Mouse (Mus musculus) hindbrain, embryonic 11.5 days (tissue): ENCODE results near the gene Muc1. TPM values are rescaled to one million over a fixed set of nuclear protein-coding genes. Genes with fewer than 3 reads are reported as not detected.

Experiments used
- ATAC-seq: fragments of 200-750 bp; cut with Nextera tagmentation; 2 replicates; pipeline ENCODE4 v1.8.0; 2017; ENCODE audit warnings: mild to moderate bottlenecking, moderate TSS enrichment, moderate library complexity; ENCODE audit not compliant: low FRiP score
- DNase-seq: peaks from one replicate; pipeline ENCODE4 v3.0.0-alpha.2; 2015; ENCODE audit warnings: low spot score
- H3K27ac ChIP-seq: fragments of 300-500 bp; sonication (generic); 2 replicates; pipeline ENCODE4 v1.5.1; 2014; ENCODE audit warnings: mild to moderate bottlenecking, low read depth, low read length
- H3K27me3 ChIP-seq: fragments of 300-500 bp; sonication (generic); 2 replicates; pipeline ENCODE4 v1.6.1; 2014; ENCODE audit warnings: mild to moderate bottlenecking, low read length, moderate library complexity, mixed read lengths; ENCODE audit not compliant: control insufficient read depth, insufficient read depth
- H3K36me3 ChIP-seq: fragments of 300-500 bp; sonication (generic); 2 replicates; pipeline ENCODE4 v1.6.1; 2014; ENCODE audit warnings: mild to moderate bottlenecking, low read length, moderate library complexity, mixed read lengths; ENCODE audit not compliant: control insufficient read depth, insufficient read depth
- H3K4me1 ChIP-seq: fragments of 300-500 bp; sonication (generic); replicated peaks from 2 replicates; pipeline ENCODE4 v1.6.1; 2014; ENCODE audit warnings: low read length, mixed read lengths; ENCODE audit not compliant: control insufficient read depth, insufficient read depth
- H3K4me2 ChIP-seq: fragments of 300-500 bp; sonication (generic); replicated peaks from 2 replicates; pipeline ENCODE4 v1.6.1; 2014; ENCODE audit warnings: mild to moderate bottlenecking, low read depth, low read length
- H3K4me3 ChIP-seq: fragments of 300-500 bp; sonication (generic); 2 replicates; pipeline ENCODE4 v1.5.1; 2014; ENCODE audit warnings: low read depth, low read length
- H3K9ac ChIP-seq: fragments of 300-500 bp; sonication (generic); 2 replicates; pipeline ENCODE4 v1.6.1; 2014; ENCODE audit warnings: low read depth, low read length
- H3K9me3 ChIP-seq: fragments of 300-500 bp; sonication (generic); 2 replicates; pipeline ENCODE4 v1.6.1; 2016; ENCODE audit warnings: low read length; ENCODE audit not compliant: control insufficient read depth
- WGBS: fragments of 180-500 bp; shearing (Covaris S2); extraction: QIAGEN DNeasy Blood & Tissue Kit; methylation state at CpG from one replicate; pipeline ENCODE4 v1.1.7; 2014; 5-methylcytosine and 5-hydroxymethylcytosine counted together
- polyA plus RNA-seq: library from polyadenylated mRNA; unstranded; fragments of >200 nt; fragmentation: Nextera tagmentation; extraction: Ambion mirVana; gene quantifications from 2 replicates; pipeline ENCODE4 v1.2.1, GENCODE M21; 2014

Muc1 gene
- polyA plus RNA-seq, 1 experiment from 2014 or later = 1.4 TPM

GRCm38 (mm10) chr3:89206695-89207094, 22.2 kb upstream of the Muc1 start:
- Histone ChIP-seq H3K4me3 (no peak overlapping the region), H3K36me3 (peaks cover 17% of the 10 kb centered on the region; the same call in 1 of the 2 replicates), H3K4me2 (no peak overlapping the region), H3K4me1 (peaks cover 2% of the 10 kb centered on the region; the same call in 1 of the 2 replicates), H3K27ac (no peak overlapping the region), H3K27me3 (no peaks in the 10 kb centered on the region), H3K9me3 (no peaks in the 10 kb centered on the region), H3K9ac (no peak overlapping the region)
- 85% methylated on average over 2 of the region's 2 CpGs for WGBS
- no peak for ATAC-seq
- DNase-seq = no peak

- H3K4me3 ChIP-seq = no peak overlapping the region
- WGBS = 92% methylated on average over 13 of the region's 13 CpGs
- no peak overlapping the region for H3K9ac ChIP-seq
- H3K36me3 ChIP-seq = peaks cover 17% of the 10 kb centered on the region; the same call in 1 of the 2 replicates
- peaks cover 2% of the 10 kb centered on the region; the same call in 1 of the 2 replicates for H3K4me1 ChIP-seq
- ATAC-seq = no peak
- H3K4me2 ChIP-seq = no peak overlapping the region
- no peaks in the 10 kb centered on the region for H3K9me3 ChIP-seq
- DNase-seq = no peak
- H3K27ac ChIP-seq = no peak overlapping the region
- no peaks in the 10 kb centered on the region for H3K27me3 ChIP-seq
Measured at GRCm38 (mm10) chr3:89208075-89208657, 20.7 kb upstream of the Muc1 start.

GRCm38 (mm10) chr3:89208736-89209135, 20.1 kb upstream of the Muc1 start:
- WGBS = 93% methylated on average over 6 of the region's 6 CpGs
- Histone ChIP-seq H3K9ac (no peak overlapping the region), H3K4me2 (no peak overlapping the region), H3K36me3 (peaks cover 17% of the 10 kb centered on the region; the same call in 1 of the 2 replicates), H3K4me3 (no peak overlapping the region), H3K27me3 (no peaks in the 10 kb centered on the region), H3K9me3 (no peaks in the 10 kb centered on the region), H3K4me1 (no peaks in the 10 kb centered on the region), H3K27ac (no peak overlapping the region)
- no peak for ATAC-seq
- no peak for DNase-seq

GRCm38 (mm10) chr3:89209731-89210130, 19.1 kb upstream of the Muc1 start:
- 95% methylated on average over 7 of the region's 7 CpGs for WGBS
- H3K36me3 ChIP-seq = peaks cover 17% of the 10 kb centered on the region; the same call in 1 of the 2 replicates
- no peaks in the 10 kb centered on the region for H3K27me3 ChIP-seq

GRCm38 (mm10) chr3:89210162-89210561, 18.7 kb upstream of the Muc1 start:
- no peak for ATAC-seq
- Histone ChIP-seq H3K4me3 (no peak overlapping the region), H3K36me3 (peaks cover 17% of the 10 kb centered on the region; the same call in 1 of the 2 replicates), H3K27me3 (no peaks in the 10 kb centered on the region), H3K4me2 (no peak overlapping the region), H3K9ac (no peak overlapping the region), H3K27ac (no peak overlapping the region), H3K4me1 (no peaks in the 10 kb centered on the region; the same call in 1 of the 2 replicates), H3K9me3 (no peaks in the 10 kb centered on the region)
- DNase-seq = no peak
- 88% methylated on average over 13 of the region's 13 CpGs for WGBS

More at GRCm38 (mm10) chr3:89209731-89210130, 19.1 kb upstream of the Muc1 start:
- Histone ChIP-seq H3K4me2 (no peak overlapping the region), H3K4me1 (no peaks in the 10 kb centered on the region; the same call in 1 of the 2 replicates), H3K27ac (no peak overlapping the region), H3K4me3 (no peak overlapping the region), H3K9ac (no peak overlapping the region), H3K9me3 (no peaks in the 10 kb centered on the region)
- ATAC-seq (no peak), DNase-seq (no peak)

GRCm38 (mm10) chr3:89210731-89211130, 18.1 kb upstream of the Muc1 start:
- Histone ChIP-seq H3K4me2 (no peak overlapping the region), H3K4me1 (no peaks in the 10 kb centered on the region; the same call in 1 of the 2 replicates), H3K4me3 (no peak overlapping the region), H3K9ac (no peak overlapping the region), H3K9me3 (no peaks in the 10 kb centered on the region), H3K36me3 (peaks cover 17% of the 10 kb centered on the region; the same call in 1 of the 2 replicates), H3K27me3 (no peaks in the 10 kb centered on the region), H3K27ac (no peak overlapping the region)
- DNase-seq (no peak), ATAC-seq (no peak)
- 89% methylated on average over 7 of the region's 7 CpGs for WGBS

- peak overlapping the region; percentile 66 for H3K4me2 ChIP-seq
- H3K4me3 ChIP-seq = peak overlapping the region; percentile 63
- under 1% methylated on average over 64 of the region's 69 CpGs for WGBS
- H3K27me3 ChIP-seq = no peaks in the 10 kb centered on the region
- H3K27ac ChIP-seq = peak overlapping the region; percentile 98
- H3K36me3 ChIP-seq = peaks cover 3% of the 10 kb centered on the region; the same call in 1 of the 2 replicates
- peak; percentile 89 for ATAC-seq
- H3K4me1 ChIP-seq = no peaks in the 10 kb centered on the region; the same call in 1 of the 2 replicates
- DNase-seq = peak; percentile 98
- H3K9ac ChIP-seq = peak overlapping the region; percentile 64
- no peaks in the 10 kb centered on the region for H3K9me3 ChIP-seq
Measured at GRCm38 (mm10) chr3:89213803-89214530, 14.9 kb upstream of the Muc1 start.

GRCm38 (mm10) chr3:89214681-89215411, 14.0 kb upstream of the Muc1 start, which contains the start of gene Thbs3:
Gene Thbs3, plus strand, starts transcription at chr3:89215180.
- WGBS = 1% methylated on average over 18 of the region's 19 CpGs
- ATAC-seq = no peak
- Histone ChIP-seq H3K9me3 (no peaks in the 10 kb centered on the region), H3K27me3 (no peaks in the 10 kb centered on the region), H3K27ac (peak within 1 kb of the TSS; percentile 98), H3K4me1 (peaks cover 3% of the 10 kb centered on the region; the same call in 1 of the 2 replicates), H3K9ac (peak within 1 kb of the TSS; percentile 64), H3K4me2 (peak within 1 kb of the TSS; percentile 66), H3K4me3 (peak within 1 kb of the TSS; percentile 63), H3K36me3 (no peaks in the 10 kb centered on the region; the same call in 1 of the 2 replicates)
- peak; percentile 71 for DNase-seq
